Mouse (Mus musculus): ENCODE data around the gene Phpt1.

Phpt1 gene

GRCm38 (mm10) chr2:25575432-25576027 lies 506 bp upstream of the Phpt1 start:
- Histone ChIP-seq H3K4me1 (replicated peaks; ENCODE audit: low read depth, low read length) (peaks cover 58% of the 10 kb centered on the region), H3K27me3 (ENCODE audit: insufficient read depth, low read length) (peaks cover 53% of the 10 kb centered on the region), H3K9me3 (ENCODE audit: low read length) (no peaks in the 10 kb centered on the region), H3K4me3 (replicated peaks; ENCODE audit: low read length) (peak overlapping the region; percentile 53), H3K36me3 (ENCODE audit: insufficient read depth, low read length) (peaks cover 28% of the 10 kb centered on the region)
- no peak for TF ChIP-seq POU5F1 (IDR thresholded peaks at IDR 0.05; ENCODE audit: borderline replicate concordance, low read length)
- no peak for TF ChIP-seq NANOG (IDR thresholded peaks at IDR 0.05; ENCODE audit: borderline replicate concordance, low read length)
- no peak for TF ChIP-seq CTCF (conservative IDR thresholded peaks at IDR 0.05; ENCODE audit: low read length)

GRCm38 (mm10) chr2:25574136-25574535 lies 888 bp downstream of the Phpt1 start:
- TF ChIP-seq NANOG (IDR thresholded peaks at IDR 0.05; ENCODE audit: borderline replicate concordance, low read length) (no peak), CTCF (conservative IDR thresholded peaks at IDR 0.05; ENCODE audit: low read length) (no peak), POU5F1 (IDR thresholded peaks at IDR 0.05; ENCODE audit: borderline replicate concordance, low read length) (no peak)
- peak overlapping the region; percentile 84 for H3K4me3 ChIP-seq (replicated peaks; ENCODE audit: low read length)
- peaks cover 53% of the 10 kb centered on the region for H3K4me1 ChIP-seq (replicated peaks; ENCODE audit: low read depth, low read length)
- peaks cover 41% of the 10 kb centered on the region for H3K36me3 ChIP-seq (ENCODE audit: insufficient read depth, low read length)
- no peaks in the 10 kb centered on the region for H3K9me3 ChIP-seq (ENCODE audit: low read length)
- peaks cover 39% of the 10 kb centered on the region for H3K27me3 ChIP-seq (ENCODE audit: insufficient read depth, low read length)

GRCm38 (mm10) chr2:25573068-25573467 lies 2.0 kb downstream of the Phpt1 start:
- TF ChIP-seq POU5F1 (IDR thresholded peaks at IDR 0.05; ENCODE audit: borderline replicate concordance, low read length), result no peak
- TF ChIP-seq NANOG (IDR thresholded peaks at IDR 0.05; ENCODE audit: borderline replicate concordance, low read length), result no peak
- Histone ChIP-seq H3K27me3 (ENCODE audit: insufficient read depth, low read length) (peaks cover 28% of the 10 kb centered on the region), H3K36me3 (ENCODE audit: insufficient read depth, low read length) (peaks cover 48% of the 10 kb centered on the region), H3K4me1 (replicated peaks; ENCODE audit: low read depth, low read length) (peaks cover 53% of the 10 kb centered on the region), H3K9me3 (ENCODE audit: low read length) (no peaks in the 10 kb centered on the region), H3K4me3 (replicated peaks; ENCODE audit: low read length) (no peak overlapping the region)

- Histone ChIP-seq H3K27me3 (ENCODE audit: insufficient read depth, low read length) (peaks cover 10% of the 10 kb centered on the region), H3K36me3 (ENCODE audit: insufficient read depth, low read length) (peaks cover 60% of the 10 kb centered on the region), H3K4me3 (replicated peaks; ENCODE audit: low read length) (no peak overlapping the region), H3K4me1 (replicated peaks; ENCODE audit: low read depth, low read length) (peaks cover 45% of the 10 kb centered on the region), H3K9me3 (ENCODE audit: low read length) (no peaks in the 10 kb centered on the region)
- TF ChIP-seq CTCF (conservative IDR thresholded peaks at IDR 0.05; ENCODE audit: low read length) (no peak), NANOG (IDR thresholded peaks at IDR 0.05; ENCODE audit: borderline replicate concordance, low read length) (no peak), POU5F1 (IDR thresholded peaks at IDR 0.05; ENCODE audit: borderline replicate concordance, low read length) (no peak)
Observed at GRCm38 (mm10) chr2:25571221-25571620, 3.8 kb downstream of the Phpt1 start.

- Histone ChIP-seq H3K4me1 (replicated peaks; ENCODE audit: low read depth, low read length) (peaks cover 34% of the 10 kb centered on the region), H3K36me3 (ENCODE audit: insufficient read depth, low read length) (peaks cover 78% of the 10 kb centered on the region), H3K4me3 (replicated peaks; ENCODE audit: low read length) (no peak overlapping the region), H3K27me3 (ENCODE audit: insufficient read depth, low read length) (no peaks in the 10 kb centered on the region), H3K9me3 (ENCODE audit: low read length) (no peaks in the 10 kb centered on the region)
- TF ChIP-seq NANOG (IDR thresholded peaks at IDR 0.05; ENCODE audit: borderline replicate concordance, low read length), result no peak
- TF ChIP-seq POU5F1 (IDR thresholded peaks at IDR 0.05; ENCODE audit: borderline replicate concordance, low read length), result no peak
- no peak for TF ChIP-seq CTCF (conservative IDR thresholded peaks at IDR 0.05; ENCODE audit: low read length)
Observed at GRCm38 (mm10) chr2:25569323-25569722, 5.7 kb downstream of the Phpt1 start.

GRCm38 (mm10) chr2:25568473-25569019 lies 6.5 kb downstream of the Phpt1 start:
- no peaks in the 10 kb centered on the region for H3K27me3 ChIP-seq (ENCODE audit: insufficient read depth, low read length)
- H3K36me3 ChIP-seq (ENCODE audit: insufficient read depth, low read length), result peaks cover 85% of the 10 kb centered on the region
- no peaks in the 10 kb centered on the region for H3K9me3 ChIP-seq (ENCODE audit: low read length)
- peaks cover 27% of the 10 kb centered on the region for H3K4me1 ChIP-seq (replicated peaks; ENCODE audit: low read depth, low read length)
- no peak overlapping the region for H3K4me3 ChIP-seq (replicated peaks; ENCODE audit: low read length)
- TF ChIP-seq POU5F1 (IDR thresholded peaks at IDR 0.05; ENCODE audit: borderline replicate concordance, low read length) (no peak), CTCF (conservative IDR thresholded peaks at IDR 0.05; ENCODE audit: low read length) (no peak), NANOG (IDR thresholded peaks at IDR 0.05; ENCODE audit: borderline replicate concordance, low read length) (no peak)

- H3K36me3 ChIP-seq (ENCODE audit: insufficient read depth, low read length), result peaks cover 88% of the 10 kb centered on the region
- H3K9me3 ChIP-seq (ENCODE audit: low read length), result no peaks in the 10 kb centered on the region
- H3K4me1 ChIP-seq (replicated peaks; ENCODE audit: low read depth, low read length), result peaks cover 27% of the 10 kb centered on the region
- no peaks in the 10 kb centered on the region for H3K27me3 ChIP-seq (ENCODE audit: insufficient read depth, low read length)
- TF ChIP-seq NANOG (IDR thresholded peaks at IDR 0.05; ENCODE audit: borderline replicate concordance, low read length) (no peak), POU5F1 (IDR thresholded peaks at IDR 0.05; ENCODE audit: borderline replicate concordance, low read length) (no peak), CTCF (conservative IDR thresholded peaks at IDR 0.05; ENCODE audit: low read length) (no peak)
- H3K4me3 ChIP-seq (replicated peaks; ENCODE audit: low read length), result no peak overlapping the region
Observed at GRCm38 (mm10) chr2:25566558-25566957, 8.5 kb downstream of the Phpt1 start.

GRCm38 (mm10) chr2:25565741-25566140 lies 9.3 kb downstream of the Phpt1 start:
- Histone ChIP-seq H3K27me3 (ENCODE audit: insufficient read depth, low read length) (no peaks in the 10 kb centered on the region), H3K9me3 (ENCODE audit: low read length) (no peaks in the 10 kb centered on the region), H3K4me1 (replicated peaks; ENCODE audit: low read depth, low read length) (peaks cover 27% of the 10 kb centered on the region), H3K36me3 (ENCODE audit: insufficient read depth, low read length) (peaks cover 88% of the 10 kb centered on the region), H3K4me3 (replicated peaks; ENCODE audit: low read length) (no peak overlapping the region)
- TF ChIP-seq NANOG (IDR thresholded peaks at IDR 0.05; ENCODE audit: borderline replicate concordance, low read length) (no peak), POU5F1 (IDR thresholded peaks at IDR 0.05; ENCODE audit: borderline replicate concordance, low read length) (no peak), CTCF (conservative IDR thresholded peaks at IDR 0.05; ENCODE audit: low read length) (no peak)

GRCm38 (mm10) chr2:25561946-25562345 lies 13.1 kb downstream of the Phpt1 start:
- TF ChIP-seq NANOG (IDR thresholded peaks at IDR 0.05; ENCODE audit: borderline replicate concordance, low read length), result no peak
- TF ChIP-seq CTCF (conservative IDR thresholded peaks at IDR 0.05; ENCODE audit: low read length), result no peak
- no peak for TF ChIP-seq POU5F1 (IDR thresholded peaks at IDR 0.05; ENCODE audit: borderline replicate concordance, low read length)
- Histone ChIP-seq H3K9me3 (ENCODE audit: low read length) (no peaks in the 10 kb centered on the region), H3K27me3 (ENCODE audit: insufficient read depth, low read length) (no peaks in the 10 kb centered on the region), H3K4me3 (replicated peaks; ENCODE audit: low read length) (no peak overlapping the region), H3K4me1 (replicated peaks; ENCODE audit: low read depth, low read length) (peaks cover 25% of the 10 kb centered on the region), H3K36me3 (ENCODE audit: insufficient read depth, low read length) (peaks cover 77% of the 10 kb centered on the region)
